Mouse (Mus musculus): Measurements from ENCODE around the gene Nkg7. TPM values are rescaled to one million over a fixed set of nuclear protein-coding genes. Genes with fewer than 3 reads are reported as not detected.
"Not testable (repeated sequence)": the region's sequence is repeated elsewhere in the genome, so short reads cannot be mapped to it uniquely, and the experiment has no call there.

The Nkg7 gene
- 0.92 TPM in 1 of 2 replicates, not detected in the other for polyA plus RNA-seq (2015; fragmentation: Nextera tagmentation; extraction: Ambion mirVana)

DNA sequence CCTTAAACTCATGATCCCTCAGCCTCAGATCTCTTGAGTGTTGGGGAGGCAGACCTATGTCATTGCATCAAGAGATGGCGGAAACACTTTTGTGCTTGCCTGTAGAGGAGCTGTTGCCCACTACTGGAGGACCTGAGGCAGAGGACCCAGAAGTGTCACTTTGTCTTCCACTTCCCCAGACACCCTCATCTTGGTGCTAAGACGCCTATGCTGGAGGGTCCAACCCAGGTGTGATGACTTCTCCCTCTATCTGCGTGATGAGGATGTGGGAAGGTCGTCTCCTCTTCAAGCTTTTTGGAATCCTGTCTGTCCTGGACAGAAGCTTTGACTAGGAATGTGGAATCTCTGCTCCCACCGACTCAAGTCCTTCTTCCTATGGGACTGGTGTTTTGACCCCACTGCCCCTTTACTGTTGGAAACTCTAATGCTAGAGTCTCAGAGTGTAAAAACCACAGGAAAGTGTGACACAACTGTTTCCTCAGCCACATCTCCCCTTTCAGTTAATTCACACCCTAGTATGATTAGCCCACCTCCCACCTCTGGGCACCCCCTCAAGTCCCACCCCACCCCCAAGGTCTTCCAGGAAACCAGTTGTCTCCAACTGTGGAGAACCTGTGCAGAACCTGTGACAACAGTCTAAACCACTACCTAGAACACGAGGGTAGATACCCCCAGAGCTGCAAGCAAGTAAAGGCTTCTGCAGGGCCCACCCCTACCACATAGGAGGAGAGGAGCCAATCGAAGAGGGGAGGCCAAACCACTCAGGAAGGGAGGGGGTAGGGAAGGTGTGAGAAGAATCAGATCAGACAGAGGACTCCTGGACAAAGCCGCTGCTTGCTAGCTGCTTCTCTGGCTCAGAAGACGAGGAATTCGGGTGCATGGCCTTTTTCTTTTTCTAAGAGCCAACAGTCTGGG is at the start of gene Nkg7:
Nkg7 (plus strand) TSS at position 733 of the 915 bp plus-strand sequence.
- 63% methylated on average over 10 of the region's 10 CpGs for WGBS
- H3K36me3 ChIP-seq (ENCODE audit: insufficient read depth, low read length) = no peaks in the 10 kb centered on the region
- ATAC-seq (ENCODE audit: low FRiP score, low TSS enrichment) = no peak
- no peaks in the 10 kb centered on the region for H3K27me3 ChIP-seq (ENCODE audit: insufficient read depth, low read length)
- no peak within 1 kb of the TSS for H3K4me2 ChIP-seq (replicated peaks; ENCODE audit: low read depth, low read length)
- no peak within 1 kb of the TSS for H3K27ac ChIP-seq (ENCODE audit: low read length)
- no peak within 1 kb of the TSS for H3K9ac ChIP-seq (replicated peaks; ENCODE audit: low read length)
- H3K4me1 ChIP-seq (ENCODE audit: insufficient read depth, low read length) = no peaks in the 10 kb centered on the region
- H3K4me3 ChIP-seq (ENCODE audit: low read length) = no peak within 1 kb of the TSS
- H3K9me3 ChIP-seq (ENCODE audit: low read length) = no peaks in the 10 kb centered on the region

DNA sequence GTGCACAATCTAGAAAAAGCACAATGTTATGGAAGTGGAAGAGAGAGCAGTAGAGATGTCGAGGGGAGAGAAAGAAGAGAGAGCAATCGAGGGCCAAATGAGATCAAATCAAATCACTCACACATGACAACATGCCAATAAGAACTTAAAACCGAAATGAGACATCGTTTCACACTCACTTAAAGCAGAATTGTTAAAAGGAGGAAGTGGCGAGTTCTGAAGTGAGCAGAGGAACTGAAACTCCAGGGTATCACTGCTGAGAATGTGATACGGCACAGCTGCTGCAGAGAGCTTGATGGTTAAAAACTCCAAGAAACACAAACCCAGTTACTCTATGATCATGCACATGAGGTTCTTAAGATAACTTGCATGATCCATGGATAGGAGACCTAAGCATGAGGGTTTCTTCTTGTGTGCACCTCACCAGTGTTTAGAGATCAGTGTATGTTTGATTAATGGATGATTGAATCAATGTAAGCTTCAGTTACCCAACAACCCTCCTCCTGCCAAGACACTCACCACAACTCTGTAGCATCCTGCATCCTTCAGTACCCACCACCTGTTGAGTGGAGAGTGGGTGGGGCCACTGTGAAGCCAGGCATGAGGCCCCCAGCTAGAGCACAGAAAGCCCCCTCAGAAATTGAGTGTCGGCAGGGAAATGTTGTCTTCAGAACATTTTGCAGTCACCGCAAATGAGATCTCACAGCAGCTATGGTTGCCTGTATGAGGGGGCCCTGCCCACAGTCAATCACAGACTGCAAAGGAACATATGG is 44.3 kb upstream of the Nkg7 start:
- no peak for ATAC-seq (ENCODE audit: low FRiP score, low TSS enrichment)
- Histone ChIP-seq H3K4me1 (ENCODE audit: insufficient read depth, low read length) (no peaks in the 10 kb centered on the region), H3K4me3 (ENCODE audit: low read length) (no peak overlapping the region), H3K9me3 (ENCODE audit: low read length) (no peaks in the 10 kb centered on the region), H3K9ac (replicated peaks; ENCODE audit: low read length) (no peak overlapping the region), H3K27ac (ENCODE audit: low read length) (no peak overlapping the region), H3K4me2 (replicated peaks; ENCODE audit: low read depth, low read length) (no peak overlapping the region), H3K27me3 (ENCODE audit: insufficient read depth, low read length) (no peaks in the 10 kb centered on the region), H3K36me3 (ENCODE audit: insufficient read depth, low read length) (no peaks in the 10 kb centered on the region)
- 75% methylated on average over 8 of the region's 8 CpGs for WGBS

DNA sequence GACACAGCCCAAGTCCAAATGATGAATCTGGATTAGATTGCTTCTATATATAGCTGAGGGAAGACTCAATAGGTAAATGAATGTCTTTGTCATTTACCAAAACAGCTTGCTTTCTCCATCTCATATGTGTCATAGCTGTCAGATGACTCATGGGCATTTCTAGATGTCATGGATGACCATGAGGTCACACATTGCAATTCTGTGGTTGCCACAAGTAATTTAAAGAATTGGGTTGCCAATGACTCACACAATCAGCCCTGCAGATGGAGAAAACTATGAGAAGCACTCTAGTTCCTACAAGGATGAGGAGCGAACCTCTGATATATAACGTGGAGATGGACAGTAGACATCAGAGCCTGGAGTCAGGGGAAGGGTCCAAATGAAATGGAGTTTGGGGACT is 37.4 kb upstream of the Nkg7 start:
- ATAC-seq (ENCODE audit: low FRiP score, low TSS enrichment) = no peak
- 83% methylated on average over 2 of the region's 2 CpGs for WGBS
- H3K9me3 ChIP-seq (ENCODE audit: low read length) = 0 out of 2 replicates have a peak, but pooled peaks cover 4% of the 10 kb centered on the region

DNA sequence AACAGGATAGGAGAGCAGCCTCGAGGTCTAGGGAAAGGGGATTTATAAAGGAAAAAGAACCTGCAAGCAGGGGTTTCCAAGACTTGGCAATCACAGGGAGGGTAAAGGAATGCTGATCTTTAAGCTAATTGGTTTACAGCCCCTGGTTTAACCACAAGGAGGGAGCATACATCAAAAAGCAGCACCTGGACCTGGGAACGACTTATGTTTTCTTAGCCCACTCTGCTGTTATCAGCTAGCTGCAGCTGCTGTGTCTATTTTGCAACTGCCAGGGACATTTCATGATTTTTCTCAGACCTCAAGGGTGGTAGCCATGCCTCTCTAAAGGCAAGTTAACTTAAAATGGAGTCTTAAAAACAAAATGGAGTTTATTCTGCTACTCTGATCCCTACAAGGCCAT is 34.2 kb upstream of the Nkg7 start:
- ATAC-seq (ENCODE audit: low FRiP score, low TSS enrichment) = no peak
- no peak overlapping the region for H3K27ac ChIP-seq (ENCODE audit: low read length)
- WGBS = 10% methylated on average over 2 of the region's 2 CpGs

More for the DNA sequence above, 37.4 kb upstream of the Nkg7 start:
- Histone ChIP-seq H3K4me3 (ENCODE audit: low read length) (no peak overlapping the region), H3K27me3 (ENCODE audit: insufficient read depth, low read length) (no peaks in the 10 kb centered on the region), H3K4me2 (replicated peaks; ENCODE audit: low read depth, low read length) (no peak overlapping the region), H3K9ac (replicated peaks; ENCODE audit: low read length) (no peak overlapping the region), H3K36me3 (ENCODE audit: insufficient read depth, low read length) (no peaks in the 10 kb centered on the region), H3K27ac (ENCODE audit: low read length) (no peak overlapping the region), H3K4me1 (ENCODE audit: insufficient read depth, low read length) (no peaks in the 10 kb centered on the region)

DNA sequence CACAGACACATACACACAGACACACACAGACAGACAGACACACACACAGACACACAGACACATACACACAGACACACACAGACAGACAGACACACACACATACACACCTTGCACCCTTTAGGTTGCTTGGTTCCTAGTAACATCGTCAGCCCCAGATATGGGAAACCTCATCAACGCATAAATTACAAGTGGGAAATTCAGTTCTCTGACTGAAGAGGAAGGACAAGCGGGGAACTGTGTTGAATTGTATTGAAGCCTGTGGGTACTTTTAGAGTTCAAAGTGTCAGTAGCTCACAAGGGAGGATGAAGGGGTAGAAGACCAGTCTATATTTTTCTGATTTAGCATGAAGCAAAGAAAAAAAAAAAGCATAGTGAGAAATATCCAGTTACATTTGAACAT is 29.3 kb upstream of the Nkg7 start:
- Histone ChIP-seq H3K4me2 (replicated peaks; ENCODE audit: low read depth, low read length) (no peak overlapping the region), H3K27me3 (ENCODE audit: insufficient read depth, low read length) (no peaks in the 10 kb centered on the region), H3K4me1 (ENCODE audit: insufficient read depth, low read length) (no peaks in the 10 kb centered on the region), H3K9ac (replicated peaks; ENCODE audit: low read length) (no peak overlapping the region), H3K9me3 (ENCODE audit: low read length) (no peaks in the 10 kb centered on the region), H3K27ac (ENCODE audit: low read length) (no peak overlapping the region), H3K36me3 (ENCODE audit: insufficient read depth, low read length) (no peaks in the 10 kb centered on the region), H3K4me3 (ENCODE audit: low read length) (no peak overlapping the region)
- WGBS = 76% methylated on average over 3 of the region's 3 CpGs
- ATAC-seq (ENCODE audit: low FRiP score, low TSS enrichment) = no peak

More for the DNA sequence above, 34.2 kb upstream of the Nkg7 start:
- Histone ChIP-seq H3K9me3 (ENCODE audit: low read length) (0 out of 2 replicates have a peak, but pooled peaks cover 4% of the 10 kb centered on the region), H3K4me3 (ENCODE audit: low read length) (no peak overlapping the region), H3K4me1 (ENCODE audit: insufficient read depth, low read length) (no peaks in the 10 kb centered on the region), H3K27me3 (ENCODE audit: insufficient read depth, low read length) (no peaks in the 10 kb centered on the region), H3K9ac (replicated peaks; ENCODE audit: low read length) (no peak overlapping the region), H3K4me2 (replicated peaks; ENCODE audit: low read depth, low read length) (no peak overlapping the region), H3K36me3 (ENCODE audit: insufficient read depth, low read length) (no peaks in the 10 kb centered on the region)

DNA sequence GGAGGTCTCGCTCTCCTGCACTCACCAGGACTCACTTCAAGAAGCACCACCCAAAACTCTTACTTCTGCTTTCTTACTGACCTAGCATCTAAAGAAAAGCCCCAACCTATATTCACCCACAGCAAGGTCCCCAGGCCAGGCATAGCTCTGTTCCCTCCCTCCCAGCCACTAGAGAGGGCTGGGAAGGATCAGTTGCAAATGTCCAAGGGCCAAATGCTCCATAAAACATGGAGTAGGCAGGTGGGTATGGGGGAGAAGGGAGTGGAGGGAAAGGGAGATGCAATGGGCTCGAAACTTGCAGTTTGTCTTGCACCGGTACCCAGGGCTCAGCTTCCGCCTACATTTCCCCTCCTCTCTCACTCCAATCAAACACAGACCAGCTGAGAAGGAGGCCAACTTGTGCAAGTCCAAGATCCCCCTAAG is 28.7 kb upstream of the Nkg7 start, which contains the start of gene Siglecg:
Siglecg (plus strand) TSS at position 74 of the 423 bp plus-strand sequence.
- Histone ChIP-seq H3K9me3 (ENCODE audit: low read length) (no peaks in the 10 kb centered on the region), H3K4me1 (ENCODE audit: insufficient read depth, low read length) (no peaks in the 10 kb centered on the region), H3K36me3 (ENCODE audit: insufficient read depth, low read length) (no peaks in the 10 kb centered on the region), H3K27ac (ENCODE audit: low read length) (no peak within 1 kb of the TSS), H3K27me3 (ENCODE audit: insufficient read depth, low read length) (no peaks in the 10 kb centered on the region), H3K4me3 (ENCODE audit: low read length) (no peak within 1 kb of the TSS), H3K4me2 (replicated peaks; ENCODE audit: low read depth, low read length) (no peak within 1 kb of the TSS), H3K9ac (replicated peaks; ENCODE audit: low read length) (no peak within 1 kb of the TSS)
- ATAC-seq (ENCODE audit: low FRiP score, low TSS enrichment) = peak; percentile 62
- WGBS = 42% methylated on average over 4 of the region's 4 CpGs

DNA sequence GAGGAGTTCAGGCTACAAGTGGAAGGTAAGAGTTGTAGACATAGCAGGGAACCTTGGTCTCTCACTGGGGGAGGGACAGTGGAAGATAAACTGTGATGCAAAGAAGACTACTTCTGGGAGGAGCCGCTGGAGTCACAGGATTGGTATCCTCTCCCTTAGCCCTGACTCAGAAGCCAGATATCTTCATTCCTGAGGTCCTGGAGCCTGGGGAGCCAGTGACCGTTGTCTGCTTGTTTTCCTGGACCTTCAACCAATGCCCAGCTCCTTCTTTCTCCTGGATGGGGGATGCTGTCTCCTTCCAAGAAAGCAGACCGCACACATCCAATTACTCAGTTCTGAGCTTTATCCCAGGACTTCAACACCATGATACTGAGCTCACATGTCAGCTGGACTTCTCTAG is 27.8 kb upstream of the Nkg7 start:
- no peak overlapping the region for H3K4me3 ChIP-seq (ENCODE audit: low read length)
- H3K36me3 ChIP-seq (ENCODE audit: insufficient read depth, low read length) = no peaks in the 10 kb centered on the region
- H3K4me1 ChIP-seq (ENCODE audit: insufficient read depth, low read length) = no peaks in the 10 kb centered on the region
- 80% methylated on average over 3 of the region's 3 CpGs for whole genome bisulfite sequencing
- H3K9ac ChIP-seq (replicated peaks; ENCODE audit: low read length) = no peak overlapping the region
- H3K27ac ChIP-seq (ENCODE audit: low read length) = no peak overlapping the region
- no peak overlapping the region for H3K4me2 ChIP-seq (replicated peaks; ENCODE audit: low read depth, low read length)
- H3K27me3 ChIP-seq (ENCODE audit: insufficient read depth, low read length) = no peaks in the 10 kb centered on the region
- ATAC-seq (ENCODE audit: low FRiP score, low TSS enrichment) = no peak
- H3K9me3 ChIP-seq (ENCODE audit: low read length) = no peaks in the 10 kb centered on the region

DNA sequence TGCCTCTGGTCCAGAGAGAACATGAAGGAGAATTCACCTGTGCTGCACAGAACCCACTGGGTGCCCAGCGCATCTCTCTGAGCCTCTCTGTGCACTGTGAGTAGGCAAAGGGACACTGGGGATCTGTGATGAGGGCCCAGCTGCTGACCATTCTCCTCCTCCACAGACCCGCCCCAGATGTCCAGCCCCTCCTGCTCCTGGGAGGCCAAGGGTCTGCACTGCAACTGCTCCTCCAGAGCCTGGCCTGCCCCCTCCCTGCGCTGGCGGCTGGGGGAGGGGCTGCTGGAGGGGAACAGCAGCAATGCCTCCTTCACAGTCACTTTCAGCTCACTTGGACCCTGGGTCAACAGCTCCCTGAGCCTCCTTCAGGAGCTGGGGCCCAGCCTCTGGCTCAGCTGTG is 25.1 kb upstream of the Nkg7 start:
- not testable (repeated sequence) for H3K36me3 ChIP-seq (ENCODE audit: insufficient read depth, low read length); H3K9ac ChIP-seq (replicated peaks; ENCODE audit: low read length); H3K27me3 ChIP-seq (ENCODE audit: insufficient read depth, low read length); H3K4me3 ChIP-seq (ENCODE audit: low read length); H3K9me3 ChIP-seq (ENCODE audit: low read length); H3K4me1 ChIP-seq (ENCODE audit: insufficient read depth, low read length); H3K27ac ChIP-seq (ENCODE audit: low read length); H3K4me2 ChIP-seq (replicated peaks; ENCODE audit: low read depth, low read length)
- 24% methylated on average over 3 of the region's 4 CpGs for WGBS
- peak; percentile 60; the same call in 1 of the 2 replicates for ATAC-seq (ENCODE audit: low FRiP score, low TSS enrichment)

DNA sequence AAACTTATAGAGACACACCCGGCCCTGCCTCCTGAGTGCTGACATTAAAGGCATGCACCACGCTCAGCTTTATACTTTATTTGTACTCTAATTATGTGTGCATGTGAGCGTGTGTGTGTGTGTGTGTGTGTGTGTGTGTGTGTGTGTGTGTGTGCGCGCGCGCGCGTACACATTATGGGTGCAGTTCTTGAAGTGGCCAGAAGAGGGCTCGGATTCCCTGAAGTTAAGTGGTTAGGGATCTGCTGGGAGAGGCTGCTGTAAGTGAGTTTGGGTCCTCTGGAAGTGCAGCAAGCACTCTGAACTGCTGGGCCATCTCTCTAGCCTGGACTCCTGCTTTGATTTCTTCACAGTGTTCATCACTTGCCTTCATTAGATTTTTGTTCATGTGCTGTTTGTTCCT is 19.6 kb upstream of the Nkg7 start:
- Histone ChIP-seq H3K27me3 (ENCODE audit: insufficient read depth, low read length) (no peaks in the 10 kb centered on the region), H3K27ac (ENCODE audit: low read length) (no peak overlapping the region), H3K9me3 (ENCODE audit: low read length) (peaks cover 5% of the 10 kb centered on the region; the same call in 1 of the 2 replicates), H3K36me3 (ENCODE audit: insufficient read depth, low read length) (no peaks in the 10 kb centered on the region), H3K4me3 (ENCODE audit: low read length) (no peak overlapping the region), H3K4me2 (replicated peaks; ENCODE audit: low read depth, low read length) (no peak overlapping the region), H3K9ac (replicated peaks; ENCODE audit: low read length) (no peak overlapping the region), H3K4me1 (ENCODE audit: insufficient read depth, low read length) (no peaks in the 10 kb centered on the region)
- ATAC-seq (ENCODE audit: low FRiP score, low TSS enrichment) = no peak
- 86% methylated on average over 10 of the region's 10 CpGs for WGBS
